Mouse (Mus musculus) ES-CJ7 (cell line): Measurements from ENCODE around the gene Mettl8.

Source experiments
- DNase-seq: peaks from one replicate; pipeline ENCODE4 v3.0.0; 2011; ENCODE audit warnings: low read depth, low spot score

The Mettl8 gene

DNA sequence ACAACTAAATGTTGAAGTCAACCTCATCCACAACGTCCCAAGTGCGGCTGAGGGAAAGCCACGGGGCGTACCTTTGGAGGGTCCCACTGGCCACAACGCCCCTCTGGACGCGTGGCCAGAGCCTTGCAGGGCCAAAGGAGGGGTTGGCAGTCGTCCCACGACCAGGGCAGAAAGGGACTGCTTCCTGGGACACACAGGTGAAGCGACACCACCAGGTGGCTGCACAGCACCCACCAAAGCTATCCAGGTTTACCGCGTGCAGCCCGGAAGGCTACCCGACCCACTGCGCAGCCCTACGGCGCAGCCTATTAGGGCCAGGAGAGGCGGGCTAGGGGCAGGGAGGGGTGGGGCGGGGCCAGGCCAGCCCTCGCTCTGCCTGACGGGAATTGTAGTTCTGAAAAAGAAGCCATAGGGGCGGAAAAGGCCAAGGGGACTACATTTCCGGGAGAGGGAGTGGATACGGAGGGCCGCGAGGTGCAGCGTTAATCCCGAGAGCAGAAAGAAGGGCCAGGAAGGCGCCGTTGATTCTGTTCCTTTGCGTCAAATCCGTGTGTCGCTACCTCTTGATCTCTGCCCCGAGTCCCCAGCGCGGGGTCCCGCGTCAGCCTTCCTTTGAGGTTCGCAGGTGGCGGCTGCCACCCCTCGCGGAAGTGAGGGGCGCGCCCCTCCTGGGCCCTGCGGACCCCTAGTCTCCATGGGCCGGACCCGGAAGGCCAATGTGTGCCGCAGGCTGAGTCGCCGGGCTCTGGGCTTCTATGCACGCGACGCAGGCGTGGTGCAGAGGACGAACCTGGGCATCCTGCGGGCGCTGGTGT lies at the start of gene Mettl8, which contains the start of gene Dcaf17:
TSS of gene Mettl8 (minus strand) at position 284 of the 815 bp plus-strand sequence.
TSS of gene Dcaf17 (plus strand) at position 29 of the 815 bp plus-strand sequence.
- DNase-seq: peak; percentile 97

DNA sequence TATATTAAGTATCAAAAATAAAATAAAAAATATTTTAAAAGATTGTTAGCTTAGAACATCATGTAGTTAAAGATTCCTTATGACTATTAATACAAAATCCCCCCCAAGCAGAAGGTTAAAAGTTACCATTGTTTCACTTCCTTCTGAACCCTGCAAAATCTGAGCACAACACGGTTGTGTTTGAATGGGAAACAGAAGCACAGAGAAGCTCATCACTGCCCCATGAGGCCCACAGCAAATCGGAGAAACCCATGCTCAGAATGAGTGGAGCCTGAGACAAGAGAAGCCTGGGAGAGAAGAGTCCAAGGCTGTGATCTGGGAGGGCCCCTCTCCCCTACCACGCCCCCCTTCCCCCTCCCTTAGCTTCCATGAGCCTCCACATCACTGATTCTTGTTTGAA lies 49.3 kb upstream of the Mettl8 start:
- DNase-seq: peak; percentile 21

DNA sequence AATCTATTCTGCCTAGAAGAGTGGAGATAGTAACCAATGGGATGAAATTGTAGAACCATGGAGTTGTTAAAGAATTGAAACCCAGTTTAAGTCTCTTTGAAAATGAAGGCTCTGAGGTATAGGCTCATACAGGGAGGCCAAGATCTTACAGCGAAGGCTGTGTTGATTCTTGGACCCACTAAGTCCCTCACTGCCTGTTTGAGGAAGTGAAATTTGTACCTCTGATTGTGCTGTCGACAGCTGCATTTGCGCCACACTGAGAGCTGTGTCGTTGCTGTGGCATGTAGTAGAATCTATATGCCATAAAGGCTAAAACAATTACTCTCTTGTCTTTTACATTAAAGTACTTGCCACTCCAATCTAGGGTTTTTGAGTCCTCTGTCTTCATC lies 47.9 kb upstream of the Mettl8 start:
- no peak for DNase-seq

DNA sequence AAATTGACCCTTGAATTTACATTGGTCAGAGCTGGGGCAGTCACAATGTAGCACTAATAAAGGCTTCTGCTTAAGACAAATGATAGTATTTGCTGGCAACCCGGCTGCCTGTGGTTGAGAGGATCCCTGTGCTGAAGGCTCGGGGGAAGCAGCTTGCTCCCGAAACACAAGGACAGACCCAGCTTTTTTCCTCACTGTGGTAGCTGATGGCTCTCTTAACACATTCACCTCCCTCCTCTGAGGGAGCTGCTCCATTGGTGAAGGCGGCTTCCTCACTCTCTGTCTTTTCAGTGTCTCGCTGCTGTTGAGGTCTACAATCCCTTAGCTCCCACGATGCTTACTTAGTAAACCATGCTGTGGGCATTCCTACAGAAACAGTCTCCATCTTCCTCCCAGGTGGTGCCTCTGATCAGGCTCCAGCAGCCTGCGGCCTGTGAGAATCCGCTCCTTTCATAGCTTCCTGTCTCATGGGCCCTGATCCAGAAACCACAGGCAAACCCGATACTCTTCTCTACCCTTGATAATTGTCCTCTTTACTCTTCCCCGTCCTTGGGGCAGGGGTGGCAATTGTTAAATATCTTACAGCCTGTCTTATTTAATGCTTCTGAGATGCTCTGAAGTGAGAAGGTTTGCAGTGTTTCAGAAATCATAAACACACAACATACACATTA lies 47.4 kb upstream of the Mettl8 start:
- no peak for DNase-seq

DNA sequence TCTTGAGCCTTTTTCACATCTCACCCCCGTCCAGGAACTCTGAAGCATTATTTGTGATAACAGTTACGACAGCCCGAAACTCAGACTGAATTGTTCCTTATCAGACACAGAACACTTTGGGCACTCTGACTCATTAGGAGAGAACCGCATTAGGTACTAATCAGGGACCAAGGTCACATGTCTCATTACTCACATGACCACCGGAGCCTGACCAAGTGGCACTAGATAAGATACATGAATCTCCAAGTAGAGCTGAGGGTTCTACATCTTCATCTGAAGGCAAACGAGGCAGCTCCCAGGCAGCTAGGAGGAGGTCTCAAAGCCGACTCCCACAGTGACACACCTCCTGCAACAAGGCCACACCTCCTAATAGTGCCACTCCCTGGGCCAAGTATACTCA lies 40.8 kb upstream of the Mettl8 start:
- DNase-seq: no peak

DNA sequence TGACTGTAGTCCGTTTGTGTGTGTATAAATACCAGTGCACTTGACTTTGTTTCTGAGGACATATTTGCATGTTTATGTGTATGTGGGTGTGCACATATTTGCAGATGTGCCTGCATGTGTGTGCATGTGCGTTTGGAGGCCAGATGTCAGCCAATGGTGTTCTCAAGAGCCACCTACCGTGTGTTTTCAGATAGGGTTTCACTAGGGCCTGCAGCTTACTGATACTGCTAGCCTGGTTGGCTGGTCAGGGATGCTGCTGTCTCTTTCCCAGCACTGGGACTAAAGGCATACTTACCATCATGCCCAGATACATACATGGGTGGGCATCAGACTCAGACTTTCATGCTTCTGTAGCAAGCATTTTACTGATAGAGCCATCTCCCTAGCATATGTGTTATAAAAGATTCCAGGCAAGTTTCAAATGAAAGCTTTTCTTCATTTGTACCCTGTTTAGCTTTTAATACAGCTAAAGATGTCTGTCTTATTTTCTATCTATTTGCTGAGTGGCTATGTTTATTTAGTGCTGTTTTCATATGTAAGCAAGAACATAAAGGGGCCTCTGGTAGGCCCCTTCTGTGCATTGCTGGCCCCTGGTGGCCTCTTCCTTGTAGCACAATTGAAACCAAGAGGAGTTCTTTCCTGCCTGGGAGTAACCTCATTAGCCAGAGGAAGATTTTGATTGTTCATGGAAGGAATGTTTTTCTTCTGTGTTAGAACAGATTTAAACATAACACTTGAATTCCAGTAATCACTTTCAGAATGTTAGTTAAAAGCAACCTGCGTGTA lies 35.5 kb upstream of the Mettl8 start:
- no peak for DNase-seq

DNA sequence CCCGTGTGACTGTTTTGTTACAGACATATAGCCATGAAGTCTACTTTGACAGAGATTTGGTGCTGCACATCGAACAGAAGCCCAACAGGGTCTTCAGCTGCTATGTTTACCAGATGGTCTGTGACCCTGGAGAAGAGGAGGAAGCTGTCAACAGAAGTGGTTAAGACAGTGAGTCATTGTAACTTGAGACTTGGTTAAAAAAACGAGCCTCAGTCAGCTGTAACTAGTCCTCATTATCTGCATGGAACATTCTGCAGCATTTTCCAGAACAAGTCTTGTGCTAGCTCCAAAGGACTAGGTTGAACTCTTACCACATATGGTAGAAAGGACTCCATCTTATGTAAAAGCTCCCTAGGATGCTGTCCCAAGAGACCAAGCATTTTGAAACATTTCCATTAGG lies 34.4 kb upstream of the Mettl8 start:
- DNase-seq: no peak

DNA sequence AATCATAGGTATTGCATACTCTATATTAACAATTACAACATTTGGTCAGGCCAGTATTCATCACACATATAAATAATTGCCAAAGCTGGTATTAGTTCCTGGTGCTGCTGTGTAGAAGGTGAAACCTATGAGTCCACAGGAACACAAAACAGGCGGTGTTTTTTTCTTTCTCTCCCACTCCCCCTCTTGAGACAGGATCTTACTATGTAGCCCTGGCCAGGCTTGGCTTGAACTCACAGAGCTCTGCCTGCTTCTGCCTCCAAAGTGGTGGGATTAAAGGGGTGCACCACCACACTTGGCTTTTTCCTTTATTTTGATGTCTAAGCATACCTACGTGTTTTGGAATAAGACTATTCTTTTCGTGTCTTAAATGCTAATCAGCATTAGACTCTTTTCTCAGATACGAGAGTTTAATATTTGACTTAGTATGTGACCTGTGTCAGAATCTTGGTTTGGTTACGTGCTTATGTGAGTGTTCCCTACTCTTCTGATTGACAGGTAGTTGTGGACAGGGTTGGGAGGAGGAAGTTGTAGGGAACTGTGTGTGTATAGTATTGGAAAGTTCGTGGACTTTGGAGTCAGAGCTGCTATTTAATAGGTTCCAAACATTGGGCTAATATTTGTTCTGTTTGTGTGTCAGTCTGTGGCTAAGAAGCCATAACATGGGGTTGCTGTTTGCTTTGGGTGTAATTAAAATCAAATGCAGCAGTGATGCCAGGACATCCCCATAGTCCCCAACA lies 28.2 kb upstream of the Mettl8 start:
- DNase-seq: no peak

DNA sequence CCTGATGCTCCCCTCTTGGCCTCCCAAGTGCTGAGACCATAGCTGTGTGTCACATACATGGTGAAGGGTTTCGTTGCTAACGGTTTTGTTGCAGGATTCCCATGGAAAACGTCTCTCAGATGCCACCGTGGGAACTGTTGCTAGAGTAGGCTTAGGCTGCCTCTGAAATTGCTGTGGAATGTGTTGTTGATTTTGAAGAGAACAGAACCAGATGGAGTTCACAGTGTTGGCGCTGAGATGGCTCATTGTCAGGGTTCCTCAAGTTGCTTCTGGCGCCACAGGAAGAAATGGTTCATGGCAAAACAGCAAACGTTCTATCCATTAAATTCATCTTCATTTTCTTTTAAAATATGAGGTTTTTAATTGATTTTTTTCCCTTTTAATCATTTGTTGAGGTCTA lies 27.0 kb upstream of the Mettl8 start:
- no peak for DNase-seq

DNA sequence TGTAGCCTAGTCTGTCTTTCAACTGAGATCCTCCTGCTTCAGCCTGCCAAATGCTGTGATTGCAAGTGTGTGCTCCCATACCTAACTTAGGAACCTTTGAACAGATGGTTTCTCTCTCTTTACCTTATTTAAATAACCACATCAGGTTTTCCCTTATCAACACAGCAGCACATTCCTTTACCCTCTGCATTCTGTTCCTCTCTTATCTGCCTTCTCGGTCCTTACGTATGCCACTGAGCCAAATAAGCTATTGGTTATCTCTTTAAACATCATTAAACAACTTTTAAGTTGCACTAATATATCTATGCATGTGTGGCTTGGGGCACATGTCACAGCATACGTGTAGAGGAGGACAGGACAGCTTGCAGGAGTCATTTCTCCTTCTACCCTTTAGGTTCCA lies 18.4 kb upstream of the Mettl8 start:
- DNase-seq: no peak

DNA sequence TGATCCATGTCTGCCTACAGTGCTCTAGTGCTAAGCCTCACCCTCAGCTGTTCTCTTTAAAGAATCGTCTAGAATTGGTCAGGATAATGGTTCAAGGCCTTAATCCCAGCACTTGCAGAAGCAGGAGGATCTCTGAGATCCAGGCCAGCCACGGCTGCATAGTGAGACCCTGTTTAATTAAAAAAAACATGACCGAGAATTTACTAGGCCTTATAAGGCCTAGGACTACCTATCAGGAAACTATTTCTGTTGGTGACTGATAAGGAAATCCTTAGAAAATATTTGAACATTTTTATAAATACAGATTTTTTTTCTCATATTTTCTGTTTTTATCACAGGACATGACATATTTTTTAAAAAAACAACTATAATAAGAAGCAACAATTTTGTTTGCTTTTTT lies 17.9 kb upstream of the Mettl8 start:
- no peak for DNase-seq

DNA sequence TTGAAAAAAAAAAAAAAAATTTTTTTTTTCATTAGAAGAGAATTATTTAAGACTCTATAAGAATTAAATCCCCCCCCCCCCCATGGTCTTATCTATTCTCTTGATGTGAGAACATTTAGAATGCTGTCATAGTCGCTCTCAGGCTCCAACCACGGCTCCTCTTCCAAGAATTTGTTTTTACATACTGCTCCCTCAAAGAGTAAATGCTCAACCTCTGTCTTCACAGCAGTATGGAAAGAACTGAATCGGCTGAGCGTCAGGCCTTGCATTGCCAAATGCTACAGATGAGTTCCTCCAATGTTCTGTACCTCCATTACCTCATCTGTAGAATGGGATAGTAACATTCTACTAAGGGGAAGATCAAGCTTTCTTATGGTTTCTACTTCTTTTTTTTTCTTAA lies 16.2 kb upstream of the Mettl8 start:
- DNase-seq: no peak

DNA sequence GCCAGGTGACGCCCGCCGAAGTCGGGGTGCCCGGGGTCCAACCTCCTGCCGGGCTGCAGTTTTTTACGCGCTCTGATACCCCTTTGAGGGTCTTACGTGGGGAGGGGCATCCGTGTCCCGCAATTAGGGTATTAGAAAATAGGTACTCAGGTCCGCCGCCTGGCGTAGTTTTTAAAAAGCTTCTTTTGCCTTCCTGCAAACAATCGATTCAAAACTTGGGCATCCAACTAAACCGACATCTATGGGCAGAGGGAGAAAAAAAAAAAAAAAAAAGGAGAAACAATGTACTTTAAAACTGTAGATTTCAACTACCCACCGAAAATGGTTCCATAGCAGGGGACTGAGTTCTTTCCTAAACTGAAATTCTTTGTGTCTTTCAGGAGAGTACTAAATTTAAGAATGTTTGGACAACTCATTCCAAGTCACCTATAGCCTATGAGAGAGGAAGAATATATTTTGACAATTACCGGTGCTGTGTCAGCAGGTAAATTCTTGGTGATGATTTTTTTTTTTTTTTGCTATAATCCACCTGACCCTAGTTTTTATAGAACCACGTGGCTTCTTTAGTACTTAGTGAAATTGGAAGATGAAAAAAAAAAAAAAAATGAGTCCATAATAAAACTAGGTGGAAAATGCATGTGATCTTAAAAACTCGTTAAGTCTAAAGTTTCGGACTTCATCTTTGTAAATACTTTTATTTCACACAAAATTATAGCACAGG lies 892 bp upstream of the Mettl8 start:
- no peak for DNase-seq

DNA sequence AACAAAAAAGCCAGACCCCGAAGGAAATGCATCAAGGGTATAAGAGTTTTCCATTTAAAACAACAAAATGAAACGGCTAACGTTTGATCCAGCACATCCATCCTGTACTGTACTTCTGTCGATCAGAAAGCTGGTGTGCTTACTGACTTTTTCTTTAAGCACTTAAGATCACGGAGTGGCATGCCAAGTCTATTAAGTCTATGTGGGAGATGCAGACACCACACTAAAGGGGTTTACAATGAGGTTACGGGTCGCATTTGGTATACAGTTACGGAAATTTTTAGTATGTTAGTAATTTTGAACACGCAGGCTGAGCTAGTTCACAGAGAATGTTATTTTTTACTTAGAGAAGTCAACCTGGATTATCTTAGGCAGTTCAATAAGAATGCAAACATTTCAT lies 667 bp downstream of the Mettl8 start:
- DNase-seq: no peak

DNA sequence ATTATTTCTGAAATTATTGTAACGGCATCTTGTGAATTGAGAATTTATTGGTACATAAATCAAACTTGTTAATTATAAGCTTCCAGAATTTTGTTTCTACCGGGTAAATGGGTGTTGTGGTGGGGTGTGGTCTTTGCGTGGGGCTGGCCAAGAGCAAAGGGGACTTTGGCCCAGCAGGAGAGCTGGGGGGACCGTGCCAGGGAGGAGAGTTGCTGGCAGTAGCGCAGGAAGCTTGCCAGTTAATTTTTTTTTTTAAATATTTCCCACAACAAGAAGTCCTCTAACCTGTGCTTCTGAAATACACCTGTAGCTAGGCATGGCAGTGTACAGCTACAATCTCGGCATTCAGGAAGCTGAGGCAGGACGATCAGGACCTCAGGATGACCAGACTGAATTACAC lies 4.9 kb downstream of the Mettl8 start:
- DNase-seq: no peak

DNA sequence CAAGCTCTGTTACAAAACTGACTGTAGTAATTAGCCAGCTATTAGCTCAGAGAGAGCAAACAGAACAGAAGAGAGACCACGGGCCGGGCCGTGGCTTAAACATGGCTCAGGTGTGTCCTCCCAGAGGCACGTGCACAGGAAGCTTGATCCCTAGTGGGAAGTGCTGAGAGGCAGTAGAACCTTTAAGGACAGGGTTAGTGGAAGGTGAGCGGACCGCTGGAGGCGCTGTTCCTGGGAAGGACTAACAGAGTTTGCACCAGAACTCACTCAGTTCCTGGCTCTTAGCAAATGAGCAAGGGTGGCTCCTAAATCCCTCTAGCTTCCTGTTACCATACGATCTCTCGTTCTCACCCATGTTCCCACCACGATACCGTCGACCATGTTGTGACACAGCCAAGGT lies 6.5 kb downstream of the Mettl8 start:
- peak; percentile 93 for DNase-seq

DNA sequence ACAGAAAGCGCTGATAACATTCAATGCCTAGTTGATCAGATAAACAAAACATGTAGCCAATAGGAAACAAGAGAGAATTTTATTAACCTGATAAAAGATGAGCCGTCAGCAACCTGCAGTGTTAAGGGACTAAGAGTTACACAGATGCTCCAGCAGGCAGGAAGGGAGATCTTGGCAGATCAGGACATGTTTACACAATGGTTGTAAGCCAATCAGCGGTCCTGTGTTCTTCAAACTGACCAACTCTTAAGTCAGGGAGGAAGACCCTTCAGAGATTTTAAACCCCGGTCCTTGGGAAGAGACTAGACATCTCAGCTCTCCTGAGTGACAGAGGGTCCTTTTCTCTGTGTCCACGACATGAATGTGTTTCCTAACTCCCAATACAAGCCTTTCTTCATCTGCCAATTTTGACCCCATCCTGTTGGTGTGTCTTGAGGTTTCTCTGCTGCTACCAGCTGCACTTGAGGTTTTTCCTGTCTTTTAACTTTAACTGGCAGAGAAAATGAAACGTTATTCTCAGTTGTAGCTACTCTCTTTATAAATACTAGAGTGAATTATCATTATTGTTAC lies 8.5 kb downstream of the Mettl8 start:
- DNase-seq: no peak

DNA sequence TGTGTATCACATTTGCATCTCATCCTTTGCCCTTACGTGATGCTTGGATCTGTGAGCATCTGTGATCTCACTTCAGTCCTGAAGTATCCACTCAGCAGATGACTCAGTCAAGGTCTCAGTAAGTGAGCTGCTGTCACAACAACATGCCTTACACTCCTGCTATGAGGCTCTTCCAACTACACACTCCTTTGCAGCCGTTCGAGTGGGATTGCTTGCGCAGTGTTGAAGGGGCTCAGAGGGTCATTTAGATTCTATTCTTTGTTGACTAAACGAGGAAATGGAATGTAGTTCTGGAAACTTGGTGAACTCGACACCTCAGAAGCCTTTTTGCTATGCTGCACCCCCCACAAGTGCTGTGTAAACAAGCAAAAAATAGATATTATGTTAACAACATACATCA lies 9.2 kb downstream of the Mettl8 start:
- DNase-seq: no peak

DNA sequence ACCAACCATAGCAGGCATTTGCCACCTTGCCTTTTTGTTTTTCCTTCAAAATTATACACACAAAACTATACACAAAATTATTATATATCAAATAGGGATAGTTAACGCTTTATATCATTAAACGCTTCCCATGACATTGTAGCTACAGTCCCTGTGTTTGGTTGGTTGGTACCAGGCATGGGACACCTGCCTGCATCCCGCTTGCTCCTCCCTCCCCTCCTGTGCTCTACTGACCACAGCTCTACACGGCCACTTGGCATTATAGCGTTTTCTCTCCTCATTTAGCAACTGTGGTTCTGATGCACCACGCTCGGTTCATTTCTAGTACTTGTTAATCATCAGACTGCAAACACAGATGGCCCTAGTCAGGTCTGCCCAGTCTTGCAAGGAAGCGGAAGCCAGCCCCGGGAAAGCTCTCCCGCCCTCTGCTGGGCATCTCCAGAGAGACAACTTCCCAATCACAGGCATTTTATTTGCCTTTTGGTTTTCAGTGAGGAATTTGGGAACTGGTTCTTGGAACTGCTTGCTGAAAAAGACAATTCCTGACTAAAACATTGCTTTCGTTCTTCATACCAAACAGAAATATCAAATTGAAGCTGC lies 15.8 kb downstream of the Mettl8 start:
- peak; percentile 65 for DNase-seq

DNA sequence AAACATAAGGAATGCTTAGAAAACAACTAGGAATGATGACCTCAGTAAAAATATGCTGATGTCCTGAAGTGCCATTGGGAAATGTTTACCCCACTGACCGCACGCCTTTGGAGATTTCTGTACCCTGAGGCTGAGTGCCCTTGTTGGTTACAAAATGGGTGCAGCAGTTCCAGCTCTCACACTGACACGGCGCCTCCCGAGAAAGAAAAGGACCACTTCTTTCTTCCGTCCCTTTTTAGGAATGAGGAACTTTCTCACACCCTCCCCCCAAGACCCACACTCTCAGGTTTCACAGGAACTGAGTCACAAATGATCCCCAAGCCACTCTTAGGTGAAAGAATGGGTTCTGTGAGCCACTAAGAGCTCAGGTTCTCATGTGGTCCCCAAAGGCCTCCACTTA lies 17.9 kb downstream of the Mettl8 start:
- no peak for DNase-seq
